Mouse (Mus musculus) midbrain, embryonic 16.5 days (tissue): ENCODE measurements around the gene Klhdc7b. TPM values are rescaled to one million over a fixed set of nuclear protein-coding genes. Genes with fewer than 3 reads are reported as not detected.
"Not testable (repeated sequence)": the region's sequence is repeated elsewhere in the genome, so short reads cannot be mapped to it uniquely, and the experiment has no call there.

Source experiments
- ATAC-seq: fragments of 200-750 bp; cut with Nextera tagmentation; 2 replicates; pipeline ENCODE4 v1.8.0; 2017; ENCODE audit warnings: moderate TSS enrichment
- H3K27ac ChIP-seq: fragments of 300-500 bp; sonication (generic); 2 replicates; pipeline ENCODE4 v1.5.1; 2014; ENCODE audit warnings: mild to moderate bottlenecking, low read length, mixed read lengths
- H3K27me3 ChIP-seq: fragments of 300-500 bp; sonication (generic); 2 replicates; pipeline ENCODE4 v1.6.1; 2014; ENCODE audit warnings: low read depth, low read length, mixed read lengths; ENCODE audit not compliant: control insufficient read depth, insufficient read depth
- H3K36me3 ChIP-seq: fragments of 300-500 bp; sonication (generic); 2 replicates; pipeline ENCODE4 v1.6.1; 2014; ENCODE audit warnings: mild to moderate bottlenecking, low read length, moderate library complexity, mixed read lengths; ENCODE audit not compliant: control insufficient read depth, insufficient read depth
- H3K4me1 ChIP-seq: fragments of 300-500 bp; sonication (generic); 2 replicates; pipeline ENCODE4 v1.6.1; 2014; ENCODE audit warnings: mild to moderate bottlenecking, low read length, mixed read lengths; ENCODE audit not compliant: control insufficient read depth, insufficient read depth
- H3K4me2 ChIP-seq: fragments of 300-500 bp; sonication (generic); 2 replicates; pipeline ENCODE4 v1.6.1; 2014; ENCODE audit warnings: mild to moderate bottlenecking, low read length, mixed read lengths
- H3K4me3 ChIP-seq: fragments of 300-500 bp; sonication (generic); 2 replicates; pipeline ENCODE4 v1.5.1; 2014; ENCODE audit warnings: low read depth, mild to moderate bottlenecking, low read length, moderate library complexity, mixed read lengths
- H3K9ac ChIP-seq: fragments of 300-500 bp; sonication (generic); 2 replicates; pipeline ENCODE4 v1.6.1; 2014; ENCODE audit warnings: low read depth, low read length, mixed read lengths
- H3K9me3 ChIP-seq: fragments of 300-500 bp; sonication (generic); replicated peaks from 2 replicates; pipeline ENCODE4 v1.6.1; 2014; ENCODE audit warnings: mild to moderate bottlenecking, low read length, mixed read lengths; ENCODE audit not compliant: control insufficient read depth, poor library complexity, severe bottlenecking
- WGBS: fragments of 180-500 bp; shearing (Covaris S2); extraction: QIAGEN DNeasy Blood & Tissue Kit; methylation state at CpG from one replicate; pipeline ENCODE4 v1.1.7; 2014; 5-methylcytosine and 5-hydroxymethylcytosine counted together
- polyA plus RNA-seq: library from polyadenylated mRNA; unstranded; fragments of >200 nt; fragmentation: Nextera tagmentation; extraction: Ambion mirVana; gene quantifications from 2 replicates; pipeline ENCODE4 v1.2.1, GENCODE M21; 2015

The Klhdc7b gene
- polyA plus RNA-seq, 1 experiment from 2014 or later: 0.06 TPM

DNA sequence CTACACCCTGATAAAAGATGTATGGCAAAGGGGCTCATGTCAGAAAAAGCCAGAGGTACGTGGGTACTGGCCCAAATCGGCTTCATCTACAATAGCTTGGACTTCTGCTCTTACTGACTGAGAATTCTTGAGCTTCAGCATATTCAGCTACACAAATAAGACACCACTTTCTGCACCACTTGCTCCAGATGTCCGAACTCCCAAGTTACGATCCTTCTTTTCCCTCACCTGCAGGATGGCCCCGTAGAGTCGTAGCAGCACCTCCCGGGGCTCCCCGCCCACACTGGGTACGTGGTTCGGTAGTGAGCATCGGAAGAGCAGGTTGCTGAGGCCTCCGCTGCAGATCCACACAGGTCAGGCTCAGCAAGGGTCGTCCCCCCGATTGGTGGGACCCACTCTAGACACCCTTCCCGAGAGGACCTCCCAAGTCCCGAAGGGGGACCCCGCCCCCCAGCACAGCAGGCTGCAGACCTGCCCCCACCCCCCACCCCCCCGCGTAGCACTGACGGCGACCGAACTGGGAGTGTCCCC, 44.2 kb downstream of the Klhdc7b start:
- Histone ChIP-seq H3K9ac (peak overlapping the region; percentile 78), H3K4me3 (peak overlapping the region; percentile 81), H3K4me2 (peak overlapping the region; percentile 93), H3K27me3 (no peaks in the 10 kb centered on the region), H3K4me1 (peaks cover 11% of the 10 kb centered on the region), H3K27ac (peak overlapping the region; percentile 95), H3K9me3 (no peaks in the 10 kb centered on the region), H3K36me3 (peaks cover 13% of the 10 kb centered on the region)
- WGBS: 4% methylated on average over 22 of the region's 22 CpGs
- peak; percentile 62 for ATAC-seq

DNA sequence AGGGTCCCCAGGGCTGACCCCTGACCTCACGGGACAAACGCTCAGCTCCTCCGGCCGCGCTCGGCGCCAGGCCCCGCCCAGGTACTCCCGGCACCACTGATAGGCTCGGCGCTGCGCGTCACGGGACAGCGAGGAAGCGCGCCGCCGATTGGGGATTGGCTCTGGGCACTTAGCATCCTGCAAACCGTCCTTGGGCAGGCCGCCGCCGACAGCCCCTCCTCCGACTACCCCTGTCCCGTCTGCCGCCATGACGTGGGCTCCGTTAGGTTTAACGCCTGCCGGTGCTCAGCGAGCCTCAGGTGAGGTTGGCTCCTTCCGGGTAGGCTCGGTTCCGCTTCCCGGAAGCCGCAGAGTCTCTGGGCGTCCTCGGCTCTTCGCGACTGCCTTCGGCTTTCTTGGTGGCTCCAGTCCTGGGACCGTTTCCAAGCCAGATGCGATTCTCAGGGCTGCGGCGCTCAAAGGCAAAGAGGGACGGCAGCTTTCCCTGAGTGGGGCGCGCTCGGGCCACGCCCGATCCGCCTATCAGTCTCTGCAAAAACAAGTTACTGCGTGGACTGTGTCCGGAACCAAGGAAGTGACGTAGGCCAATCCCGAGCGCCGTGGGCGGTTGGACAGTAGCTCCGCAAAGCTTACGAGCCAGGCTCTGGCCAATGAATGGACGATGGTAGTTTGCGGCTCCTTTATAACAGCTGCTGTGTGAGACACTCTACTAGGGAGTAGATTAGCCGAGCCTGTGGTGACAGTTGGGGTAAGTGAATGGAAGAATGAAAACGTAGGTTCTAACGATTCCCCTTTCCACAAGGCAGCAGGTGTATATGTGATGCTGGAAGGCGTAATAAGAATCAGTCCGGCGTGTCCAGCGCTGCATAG, 44.9 kb downstream of the Klhdc7b start, which contains the start of the genes C730034F03Rik, Gm44502 and Chkb:
C730034F03Rik (plus strand) TSS at position 238 of the 870 bp plus-strand sequence.
Gm44502 (minus strand) TSS at position 345 of the 870 bp plus-strand sequence.
Chkb (minus strand) TSS at position 557 of the 870 bp plus-strand sequence.
- Histone ChIP-seq H3K4me2 (peak within 1 kb of the TSS; percentile 93), H3K4me1 (peaks cover 11% of the 10 kb centered on the region), H3K27me3 (no peaks in the 10 kb centered on the region), H3K36me3 (peaks cover 10% of the 10 kb centered on the region), H3K9ac (peak within 1 kb of the TSS; percentile 78), H3K27ac (peak within 1 kb of the TSS; percentile 95), H3K9me3 (no peaks in the 10 kb centered on the region), H3K4me3 (peak within 1 kb of the TSS; percentile 81)
- ATAC-seq: peak; percentile 96
- under 1% methylated on average over 70 of the region's 70 CpGs for WGBS

DNA sequence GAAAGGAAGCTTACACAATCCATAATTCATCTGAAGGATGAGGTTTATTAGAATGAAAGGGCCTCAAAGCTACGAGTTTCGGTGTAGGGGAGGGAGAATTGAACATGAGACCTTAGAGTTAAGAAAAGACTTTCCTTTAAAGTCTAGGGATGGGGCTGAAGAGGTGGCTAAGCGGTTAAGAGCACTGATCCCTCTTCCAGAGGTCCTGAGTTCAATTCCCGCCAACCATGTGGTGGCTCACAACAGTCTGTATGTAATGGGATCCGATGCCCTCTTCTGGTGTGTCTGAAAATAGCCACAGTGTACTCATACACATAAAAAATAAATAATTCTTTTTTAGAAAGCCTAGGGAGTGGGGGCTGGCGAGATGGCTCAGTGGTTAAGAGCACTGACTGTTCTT, 45.6 kb downstream of the Klhdc7b start:
- H3K9me3 ChIP-seq: no peaks in the 10 kb centered on the region
- peak overlapping the region; percentile 95 for H3K27ac ChIP-seq
- H3K9ac ChIP-seq: peak overlapping the region; percentile 78
- peaks cover 11% of the 10 kb centered on the region for H3K4me1 ChIP-seq
- peak overlapping the region; percentile 81 for H3K4me3 ChIP-seq
- 41% methylated on average over 6 of the region's 6 CpGs for WGBS
- H3K36me3 ChIP-seq: peaks cover 10% of the 10 kb centered on the region
- no peaks in the 10 kb centered on the region for H3K27me3 ChIP-seq
- ATAC-seq: no peak
- H3K4me2 ChIP-seq: peak overlapping the region; percentile 93

DNA sequence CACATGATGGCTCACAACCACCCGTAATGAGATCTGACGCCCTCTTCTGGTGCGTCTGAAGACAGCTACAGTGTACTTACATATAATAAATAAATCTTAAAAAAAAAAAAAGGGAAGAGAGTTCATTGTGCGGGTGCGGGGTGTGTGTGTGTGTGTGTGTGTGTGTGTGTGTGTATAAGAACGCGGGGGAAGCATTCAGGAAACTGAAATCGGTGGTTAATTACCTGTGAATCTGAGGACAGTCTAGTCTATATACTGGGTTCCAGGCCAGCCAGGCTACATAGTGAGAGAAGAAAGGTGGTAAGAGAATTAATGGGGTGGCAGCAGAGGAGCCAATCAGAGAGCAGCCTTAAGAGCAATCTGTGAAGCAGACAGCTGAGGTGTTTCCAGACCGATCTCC, 46.1 kb downstream of the Klhdc7b start:
- H3K9ac ChIP-seq, H3K9me3 ChIP-seq, H3K4me3 ChIP-seq, H3K4me2 ChIP-seq, H3K27me3 ChIP-seq, ATAC-seq, H3K36me3 ChIP-seq, H3K27ac ChIP-seq: not testable (repeated sequence)
- WGBS: 89% methylated on average over 6 of the region's 9 CpGs
- H3K4me1 ChIP-seq: peaks cover 11% of the 10 kb centered on the region

DNA sequence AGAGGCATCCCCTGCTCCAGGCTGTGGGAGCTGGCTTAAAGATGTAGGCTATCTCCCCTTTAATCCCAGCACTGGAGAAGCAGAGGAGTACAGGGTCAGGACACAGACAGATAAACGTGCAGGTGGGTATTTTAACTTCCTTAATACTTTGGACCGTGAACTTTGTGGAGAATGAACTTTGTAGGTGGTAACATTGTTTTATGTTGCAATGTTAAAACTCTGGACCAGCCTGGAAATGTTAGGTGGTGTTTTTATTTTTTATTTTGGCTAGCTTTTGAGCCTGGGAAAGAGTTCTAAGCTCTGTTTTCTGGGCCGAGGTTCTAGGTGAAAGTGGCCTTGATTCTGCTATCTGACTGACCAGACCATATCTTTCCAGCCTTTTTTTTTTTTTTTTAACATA, 46.6 kb downstream of the Klhdc7b start:
- Histone ChIP-seq H3K4me1 (peaks cover 11% of the 10 kb centered on the region), H3K9ac (0 out of 2 replicates have a peak overlapping the region, but pooled peaks have one; percentile 28), H3K4me3 (no peak overlapping the region), H3K27me3 (no peaks in the 10 kb centered on the region), H3K9me3 (no peaks in the 10 kb centered on the region), H3K36me3 (peaks cover 8% of the 10 kb centered on the region), H3K27ac (no peak overlapping the region), H3K4me2 (no peak overlapping the region)
- 88% methylated on average over 3 of the region's 3 CpGs for WGBS
- ATAC-seq: no peak

DNA sequence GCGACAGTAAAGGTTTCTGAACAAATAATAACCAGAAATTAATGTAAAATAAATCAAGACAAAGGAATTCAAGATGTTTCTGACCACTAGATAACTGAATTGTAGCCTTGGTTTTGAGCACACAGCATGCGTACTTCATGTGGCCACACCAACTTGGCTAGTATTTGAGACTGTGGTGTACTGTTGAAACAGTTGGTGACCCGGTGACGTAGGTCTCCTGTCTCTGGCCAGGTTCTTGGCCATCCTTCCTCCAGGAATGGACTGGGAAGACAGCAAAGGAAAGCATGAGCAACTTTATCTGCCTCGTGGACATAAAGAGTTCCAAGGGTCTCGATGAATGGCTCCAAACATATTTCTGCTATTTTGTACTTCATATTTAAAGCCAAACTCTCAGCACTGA, 47.1 kb downstream of the Klhdc7b start:
- H3K4me1 ChIP-seq: peaks cover 11% of the 10 kb centered on the region
- no peak overlapping the region for H3K4me3 ChIP-seq
- H3K36me3 ChIP-seq: peaks cover 6% of the 10 kb centered on the region
- H3K9me3 ChIP-seq: no peaks in the 10 kb centered on the region
- H3K4me2 ChIP-seq: no peak overlapping the region
- H3K9ac ChIP-seq: no peak overlapping the region
- H3K27ac ChIP-seq: no peak overlapping the region
- no peaks in the 10 kb centered on the region for H3K27me3 ChIP-seq
- WGBS: 95% methylated on average over 6 of the region's 6 CpGs
- no peak for ATAC-seq

DNA sequence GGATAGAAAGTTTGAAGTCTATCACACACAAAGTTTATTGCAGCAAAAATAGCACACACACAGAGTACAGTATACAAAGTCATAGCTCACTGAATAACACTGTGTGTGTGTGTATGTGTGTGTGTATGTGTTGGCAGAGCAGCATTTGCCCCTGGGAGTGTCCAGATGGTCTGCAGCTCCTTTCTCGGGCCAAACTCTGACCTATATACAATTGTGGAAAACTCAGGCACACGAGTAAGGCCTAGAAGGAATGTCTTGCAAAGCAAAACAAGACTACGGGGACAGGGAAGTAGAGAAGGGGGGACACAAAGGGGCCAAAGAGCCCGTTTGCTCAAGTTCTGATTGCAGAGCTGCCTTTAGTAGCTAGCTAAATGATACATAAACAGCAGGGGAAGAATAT, 48.2 kb downstream of the Klhdc7b start:
- Histone ChIP-seq H3K4me3 (no peak overlapping the region), H3K4me1 (peaks cover 11% of the 10 kb centered on the region), H3K9me3 (no peaks in the 10 kb centered on the region), H3K4me2 (no peak overlapping the region), H3K9ac (no peak overlapping the region), H3K36me3 (no peaks in the 10 kb centered on the region), H3K27ac (no peak overlapping the region), H3K27me3 (no peaks in the 10 kb centered on the region)
- ATAC-seq: no peak
- 72% methylated on average over 4 of the region's 4 CpGs for WGBS

DNA sequence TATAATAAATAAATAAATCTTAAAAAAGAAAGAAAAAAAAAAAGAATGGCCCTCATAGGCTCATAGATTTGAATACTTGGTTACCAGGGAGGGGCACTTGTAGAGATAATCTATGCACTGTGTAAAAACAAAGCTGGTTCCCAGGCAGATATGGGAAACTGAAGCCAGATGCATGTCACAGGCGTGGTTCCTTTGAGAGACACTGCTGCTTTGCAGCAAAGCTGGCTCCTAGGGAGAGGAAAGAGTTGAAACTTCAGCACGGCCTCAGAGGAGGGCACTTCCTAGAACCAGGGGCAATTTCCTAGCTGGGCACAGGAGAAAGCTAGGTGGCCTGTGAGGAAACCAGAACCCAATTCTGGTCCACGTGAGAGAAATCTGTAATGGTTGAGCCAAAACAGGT, 49.4 kb downstream of the Klhdc7b start:
- H3K9ac ChIP-seq: no peak overlapping the region
- no peak overlapping the region for H3K27ac ChIP-seq
- no peak for ATAC-seq
- H3K4me3 ChIP-seq: no peak overlapping the region
- 73% methylated on average over 3 of the region's 3 CpGs for WGBS
- peaks cover 2% of the 10 kb centered on the region for H3K4me1 ChIP-seq
- no peaks in the 10 kb centered on the region for H3K36me3 ChIP-seq
- H3K9me3 ChIP-seq: no peaks in the 10 kb centered on the region
- no peaks in the 10 kb centered on the region for H3K27me3 ChIP-seq
- H3K4me2 ChIP-seq: no peak overlapping the region

DNA sequence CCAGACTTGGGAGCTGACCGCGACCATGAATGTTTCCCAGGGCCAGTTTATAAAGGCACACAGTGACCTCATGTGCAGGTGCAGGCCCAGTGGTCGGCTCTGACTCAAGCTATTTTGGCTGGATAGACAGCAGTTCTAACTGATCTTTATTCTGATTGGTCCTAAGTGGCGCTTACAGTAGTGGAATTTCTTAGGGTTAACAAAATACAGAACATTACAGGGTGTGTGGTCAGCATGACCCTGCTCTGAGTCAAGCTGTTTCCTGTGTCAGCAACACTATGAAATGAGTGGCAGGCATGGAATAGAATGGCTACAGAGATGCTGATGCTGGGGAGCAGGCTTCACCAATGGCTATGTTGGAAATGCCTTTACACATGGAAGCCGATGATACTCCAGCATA, 51.2 kb downstream of the Klhdc7b start:
- WGBS: 92% methylated on average over 5 of the region's 5 CpGs
- Histone ChIP-seq H3K4me1 (peaks cover 2% of the 10 kb centered on the region; the same call in 1 of the 2 replicates), H3K27ac (no peak overlapping the region), H3K4me3 (no peak overlapping the region), H3K9me3 (no peaks in the 10 kb centered on the region), H3K36me3 (no peaks in the 10 kb centered on the region), H3K4me2 (no peak overlapping the region), H3K9ac (no peak overlapping the region), H3K27me3 (no peaks in the 10 kb centered on the region)
- ATAC-seq: no peak
